Mouse (Mus musculus) megakaryocyte, embryonic 14.5 days (primary cell): ENCODE measurements around the gene Bcam.

Experiments
- FLI1 ChIP-seq: IDR thresholded peaks from 2 replicates; pipeline ENCODE4 v1.6.1; 2012; ENCODE audit warnings: low read length, inconsistent platforms, mixed read lengths
- GATA1 ChIP-seq: IDR thresholded peaks from 3 replicates; pipeline ENCODE4 v1.6.1; 2012; ENCODE audit warnings: mixed read lengths, low read length, inconsistent platforms, borderline replicate concordance

DNA sequence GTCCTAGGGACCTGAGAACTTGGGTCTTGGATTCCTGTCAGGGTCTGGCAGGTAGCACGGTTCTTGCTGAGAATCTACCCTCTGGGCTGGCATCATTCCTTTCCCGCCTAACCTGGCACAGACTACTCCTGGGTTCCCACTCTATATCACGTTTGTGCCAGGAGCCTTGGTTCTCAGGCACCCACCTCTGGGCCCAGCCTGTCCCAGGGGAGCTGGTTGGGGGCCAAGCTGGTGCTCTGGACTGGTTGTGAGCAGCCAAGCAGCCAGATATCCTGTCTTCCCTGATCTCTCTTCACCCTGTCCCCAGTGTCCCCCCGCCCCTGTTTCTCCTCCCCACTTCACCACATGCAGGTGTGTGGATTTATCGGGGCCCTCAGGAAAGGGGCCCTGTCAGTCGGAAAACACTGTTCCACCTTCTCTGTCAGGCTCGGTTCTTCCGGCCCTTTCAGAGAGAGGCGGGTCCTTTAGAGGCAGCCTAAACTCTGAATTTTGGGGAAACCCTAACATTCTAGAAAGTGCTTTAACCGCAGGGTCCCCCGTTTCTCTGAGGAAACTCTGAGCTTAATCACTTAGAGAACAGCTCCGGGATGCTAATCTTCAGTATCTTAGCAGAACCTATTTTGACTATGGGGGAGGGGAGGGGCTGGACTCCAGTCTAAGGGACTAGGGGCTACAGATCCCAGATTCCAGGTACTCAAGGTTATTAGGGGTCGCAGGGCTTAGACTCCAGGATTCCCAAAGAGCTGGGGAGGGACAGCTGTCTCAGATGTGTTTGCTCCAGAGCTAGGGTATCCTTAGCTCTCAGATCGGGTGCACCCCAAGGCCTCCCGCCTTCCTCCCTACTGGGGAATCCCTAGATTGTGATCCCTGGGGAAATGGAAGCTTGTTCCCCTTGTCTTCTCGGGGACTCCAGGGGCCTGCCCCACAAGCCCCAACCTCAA, 1.1 kb downstream of the Bcam start:
- TF ChIP-seq GATA1 (no peak), FLI1 (no peak)
